Mouse (Mus musculus) small intestine, adult 2 months (tissue): Measurements from ENCODE around the gene Sfrp4.

Experiments
- CTCF ChIP-seq: fragments of 200-500 bp; IDR thresholded peaks from 2 replicates; pipeline ENCODE4 v1.5.1; 2012; ENCODE audit warnings: low read depth, mild to moderate bottlenecking, control low read depth, inconsistent platforms, low read length, moderate library complexity, mixed read lengths; ENCODE audit not compliant: insufficient replicate concordance, insufficient read length; ENCODE audit errors: extremely low read depth
- POLR2A ChIP-seq: fragments of 200-500 bp; IDR thresholded peaks from 2 replicates; pipeline ENCODE4 v1.6.1; 2012; ENCODE audit warnings: low read depth, mild to moderate bottlenecking, control low read depth, inconsistent platforms, low read length, moderate library complexity

- no peak for TF ChIP-seq POLR2A
- no peak for TF ChIP-seq CTCF
Measured at GRCm38 (mm10) chr13:19575947-19576346, 47.0 kb upstream of the Sfrp4 start.
